Mouse (Mus musculus) heart, postnatal 0 days (tissue): ENCODE results near the gene Thsd7b.

Experiments used
- CTCF ChIP-seq: IDR thresholded peaks from 2 replicates; pipeline ENCODE4 v1.5.1; 2016; ENCODE audit warnings: antibody characterized with exemption, control low read depth, low read depth
- EP300 ChIP-seq: IDR thresholded peaks from 2 replicates; pipeline ENCODE4 v1.6.1; 2016; ENCODE audit warnings: antibody characterized with exemption, low read depth

DNA sequence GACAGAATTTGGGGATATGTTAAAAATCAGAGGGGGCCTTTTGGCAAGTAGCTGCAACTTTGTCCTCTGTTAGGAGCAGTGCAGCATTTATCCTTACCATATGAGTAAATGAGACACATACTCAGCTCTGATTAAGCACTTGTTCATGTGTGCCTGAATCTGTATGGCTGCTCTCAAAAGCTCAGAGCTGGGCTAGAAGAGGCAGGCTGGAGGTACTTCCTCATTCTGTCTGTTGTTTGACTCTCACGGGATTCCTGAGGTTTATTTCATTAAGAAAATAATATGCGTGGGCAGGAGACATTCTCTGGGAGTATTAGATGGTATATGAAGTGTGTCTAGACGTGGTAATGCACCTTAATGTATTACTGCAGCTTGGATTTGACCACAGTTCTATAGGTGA lies 286.7 kb downstream of the Thsd7b start:
- TF ChIP-seq CTCF (no peak), EP300 (no peak)
